Comparison of ENCODE assay signal across 23 mouse cellular contexts in genomic region chr2:156437637-156438036, GRCm38 (mm10). TPM values are rescaled to one million over a fixed set of nuclear protein-coding genes. Genes with fewer than 3 reads are reported as not detected.
DNase-seq lines count a peak whose midpoint lies in the region; ATAC-seq and TF ChIP-seq lines count a peak whose summit lies in the region.
"Had no signal": no experiment of that assay in that cellular context is flagged by ENCODE, and none has a peak within 500 bp of the region (broad histone marks: within the 10 kb centered on the region; RNA-seq: fewer than 3 reads in every experiment).

No protein-coding gene starts in this region.

- peaks cover 39% of the 10 kb centered on the region for H3K4me1 ChIP-seq in lung, embryonic 15.5 days
- peaks cover 87% of the 10 kb centered on the region for H3K4me1 ChIP-seq in E14TG2a.4 (replicated peaks; ENCODE audit: low read depth, low read length)
- H3K4me1 ChIP-seq: forebrain, embryonic 15.5 days had no signal

- H3K4me3 ChIP-seq in lung, embryonic 15.5 days = no peak overlapping the region
- H3K4me3 ChIP-seq in E14TG2a.4 (replicated peaks; ENCODE audit: low read length) = peak overlapping the region; percentile 58
- H3K4me3 ChIP-seq: embryonic facial prominence, embryonic 10.5 days; embryonic facial prominence, embryonic 12.5 days; forebrain, embryonic 13.5 days; forebrain, embryonic 15.5 days had no signal

- no peaks in the 10 kb centered on the region for H3K27me3 ChIP-seq in lung, embryonic 15.5 days
- H3K27me3 ChIP-seq in E14TG2a.4 (ENCODE audit: insufficient read depth, low read length) = no peaks in the 10 kb centered on the region
- H3K27me3 ChIP-seq: embryonic facial prominence, embryonic 12.5 days; forebrain, embryonic 13.5 days; forebrain, embryonic 15.5 days; Patski had no signal

- H3K9ac ChIP-seq in lung, embryonic 15.5 days = no peak overlapping the region
- H3K9ac ChIP-seq: embryonic facial prominence, embryonic 12.5 days; forebrain, embryonic 13.5 days; forebrain, embryonic 15.5 days; forebrain, postnatal 0 days had no signal

- no peaks in the 10 kb centered on the region for H3K9me3 ChIP-seq in lung, embryonic 15.5 days
- H3K9me3 ChIP-seq in E14TG2a.4 (ENCODE audit: low read length) = no peaks in the 10 kb centered on the region
- H3K9me3 ChIP-seq: embryonic facial prominence, embryonic 10.5 days; embryonic facial prominence, embryonic 12.5 days; forebrain, embryonic 13.5 days; forebrain, embryonic 15.5 days; G1E had no signal

- DNase-seq in cerebellum, postnatal 10 days = peak; percentile 59 to 69
- DNase-seq in cerebellum, adult 9-10 months = no peak
- no peak for DNase-seq in lung, adult 18-20 months
- no peak for DNase-seq in heart, adult 11 months
- DNase-seq: adrenal gland, adult 8-10 months; adrenal gland, postnatal 14 days; adrenal gland, postnatal 36 days; B cell, adult 2 months; cerebellum, adult 11-12 months; cerebellum, adult 2 months; cerebellum, adult 9-11 months; cerebellum, postnatal 36 days; forebrain, postnatal 0 days had no signal

- H3K4me2 ChIP-seq in lung, embryonic 15.5 days = no peak overlapping the region
- H3K4me2 ChIP-seq: embryonic facial prominence, embryonic 12.5 days; forebrain, embryonic 13.5 days; forebrain, embryonic 15.5 days had no signal

- no peak for TF ChIP-seq CTCF in E14TG2a.4 (conservative IDR thresholded peaks at IDR 0.05; ENCODE audit: low read length)

- H3K27ac ChIP-seq in lung, embryonic 15.5 days = 0 out of 2 replicates have a peak overlapping the region, but pooled peaks have one; percentile 75
- H3K27ac ChIP-seq: embryonic facial prominence, embryonic 10.5 days; embryonic facial prominence, embryonic 12.5 days; forebrain, embryonic 13.5 days; forebrain, embryonic 15.5 days had no signal

- WGBS in lung, embryonic 15.5 days = 85% methylated on average over 11 of the region's 11 CpGs

- no peak for ATAC-seq in lung, embryonic 15.5 days (ENCODE audit: borderline replicate concordance, extremely low read depth, low FRiP score, low TSS enrichment)
- ATAC-seq: activated CD4-positive, CD25-positive, alpha-beta regulatory T cell, adult 4 months; CD4-positive, CD25-positive, alpha-beta regulatory T cell, adult 4 months; forebrain, embryonic 13.5 days; forebrain, embryonic 15.5 days; forebrain, postnatal 0 days; Patski had no signal

- H3K36me3 ChIP-seq in lung, embryonic 15.5 days = no peaks in the 10 kb centered on the region
- H3K36me3 ChIP-seq in E14TG2a.4 (ENCODE audit: insufficient read depth, low read length) = peaks cover 18% of the 10 kb centered on the region
- H3K36me3 ChIP-seq: embryonic facial prominence, embryonic 10.5 days; embryonic facial prominence, embryonic 12.5 days; G1E had no signal

RNA-seq across cellular contexts. Expression of gene Epb41l1, which starts 16.9 kb away (rescaled TPM):
- 1.6 and 2.8 TPM in 2 replicates for polyA plus RNA-seq in lung, embryonic 15.5 days (2015; fragmentation: Nextera tagmentation; extraction: Ambion mirVana)

Comparison
In these comparisons a context has a peak if more than half of its experiments do, and no peak if none do; other contexts are left out.
1. DNase-seq: peak in cerebellum, postnatal 10 days (2 of 2); none in cerebellum, adult 9-10 months (single experiment), lung, adult 18-20 months (0 of 2) and heart, adult 11 months (single experiment).